Mouse (Mus musculus): Measurements from ENCODE around the gene Atp6v1f. TPM values are rescaled to one million over a fixed set of nuclear protein-coding genes. Genes with fewer than 3 reads are reported as not detected.
A peak's percentile ranks its signal among the peaks of the same experiment; 100 is the strongest.

The Atp6v1f gene
- total and polyA plus RNA-seq, 2 experiments, result 86.8 to 167 TPM

DNA sequence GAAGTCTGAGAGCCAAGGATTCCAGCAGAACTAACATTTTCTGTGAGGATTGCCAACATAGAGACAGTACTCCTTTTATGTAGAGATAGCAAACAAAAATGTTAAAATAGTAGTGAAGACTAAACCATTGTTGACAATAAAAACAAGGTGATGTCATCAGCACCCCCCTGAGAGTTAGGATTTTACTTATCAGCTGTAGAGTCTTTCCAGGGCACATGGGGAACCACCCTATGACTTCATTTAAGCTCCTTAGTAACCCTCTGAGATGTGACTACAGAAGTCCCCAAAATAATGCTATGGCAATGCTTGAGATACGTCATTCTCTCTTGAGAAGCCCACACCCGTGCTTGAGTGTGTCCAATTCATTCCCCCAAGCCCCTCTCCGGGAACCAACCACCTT, 4.1 kb upstream of the Atp6v1f start:
- no peaks in the 10 kb centered on the region for H3K79me2 ChIP-seq (ENCODE audit: control insufficient read depth, insufficient read depth, low read length)
- WGBS, result 84% methylated on average over 3 of the region's 3 CpGs
- DNase-seq (ENCODE audit: extremely low read depth, low read depth, low spot score), result no peak
- no peaks in the 10 kb centered on the region for H3K27me3 ChIP-seq (ENCODE audit: control insufficient read depth, insufficient read depth, low read length)
- H3K4me1 ChIP-seq (ENCODE audit: control insufficient read depth, insufficient read depth, low read length), result peaks cover under 1% of the 10 kb centered on the region; the same call in 1 of the 2 replicates
- no peak overlapping the region for H3K4me3 ChIP-seq (ENCODE audit: insufficient read depth, low read depth, low read length)
- H3K9ac ChIP-seq (ENCODE audit: low read depth, low read length), result no peak overlapping the region
- TF ChIP-seq CTCF (IDR thresholded peaks at IDR 0.05; ENCODE audit: low read depth, low read length) (no peak), POLR2A (IDR thresholded peaks at IDR 0.05; ENCODE audit: extremely low read depth, insufficient read depth, low read length) (no peak)
- no peak overlapping the region for H3K27ac ChIP-seq (replicated peaks; ENCODE audit: insufficient read depth, low read depth, low read length)
- H3K36me3 ChIP-seq (ENCODE audit: control insufficient read depth, insufficient read depth, low read length), result no peaks in the 10 kb centered on the region

DNA sequence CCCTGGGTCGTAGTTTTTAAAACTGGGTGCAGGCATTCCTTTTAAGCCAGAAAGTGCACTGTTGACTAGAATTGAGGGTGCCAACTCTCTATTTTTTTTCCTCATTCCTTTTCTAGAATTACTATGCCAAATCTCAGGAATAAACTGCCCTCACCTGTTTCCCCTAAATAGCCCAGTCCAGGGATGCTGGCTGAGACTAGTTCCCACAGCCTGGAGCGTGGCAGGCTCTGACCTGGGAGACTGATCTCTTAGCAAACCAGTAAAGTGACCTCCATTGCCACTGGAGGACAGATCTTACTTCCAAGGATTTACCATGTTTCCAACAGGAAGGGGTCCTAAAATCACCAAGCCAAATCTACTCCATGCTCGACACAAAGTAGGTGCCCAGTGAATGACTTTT, 1.3 kb downstream of the Atp6v1f start:
- H3K27ac ChIP-seq (replicated peaks; ENCODE audit: insufficient read depth, low read depth, low read length), result no peak overlapping the region
- 78% methylated on average over 3 of the region's 3 CpGs for WGBS
- H3K4me1 ChIP-seq (ENCODE audit: control insufficient read depth, insufficient read depth, low read length), result peaks cover 4% of the 10 kb centered on the region; the same call in 1 of the 2 replicates
- H3K27me3 ChIP-seq (ENCODE audit: control insufficient read depth, insufficient read depth, low read length), result no peaks in the 10 kb centered on the region
- no peak overlapping the region for H3K9ac ChIP-seq (ENCODE audit: low read depth, low read length)
- H3K79me2 ChIP-seq (ENCODE audit: control insufficient read depth, insufficient read depth, low read length), result no peaks in the 10 kb centered on the region; the same call in 1 of the 2 replicates
- TF ChIP-seq CTCF (IDR thresholded peaks at IDR 0.05; ENCODE audit: low read depth, low read length) (no peak), POLR2A (IDR thresholded peaks at IDR 0.05; ENCODE audit: extremely low read depth, insufficient read depth, low read length) (no peak)
- DNase-seq (ENCODE audit: extremely low read depth, low read depth, low spot score), result no peak
- no peak overlapping the region for H3K4me3 ChIP-seq (ENCODE audit: insufficient read depth, low read depth, low read length)
- H3K36me3 ChIP-seq (ENCODE audit: control insufficient read depth, insufficient read depth, low read length), result no peaks in the 10 kb centered on the region

DNA sequence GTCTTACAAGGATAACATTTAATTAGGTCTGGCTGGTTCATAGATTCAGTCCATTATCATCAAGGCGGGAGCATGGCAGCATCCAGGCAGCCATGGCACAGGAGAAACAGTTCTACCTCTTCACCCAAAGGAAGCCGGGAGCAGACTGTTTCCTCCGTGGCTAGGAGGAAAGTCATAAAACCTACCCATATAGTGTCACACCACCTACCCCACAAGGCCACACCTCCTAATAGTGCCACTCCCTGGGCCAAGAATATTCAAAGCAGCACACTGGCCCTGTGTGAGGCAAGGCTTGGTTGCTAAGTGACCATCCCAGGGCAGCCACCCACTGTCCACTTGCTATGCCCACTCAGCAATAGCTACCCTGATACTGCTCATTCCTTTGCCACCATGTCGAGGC, 3.6 kb downstream of the Atp6v1f start, which contains the start of gene Atp6v1fnb:
Gene Atp6v1fnb (plus strand): TSS at position 301 of the 400 bp plus-strand sequence.
- WGBS, result 95% methylated on average over 4 of the region's 4 CpGs

DNA sequence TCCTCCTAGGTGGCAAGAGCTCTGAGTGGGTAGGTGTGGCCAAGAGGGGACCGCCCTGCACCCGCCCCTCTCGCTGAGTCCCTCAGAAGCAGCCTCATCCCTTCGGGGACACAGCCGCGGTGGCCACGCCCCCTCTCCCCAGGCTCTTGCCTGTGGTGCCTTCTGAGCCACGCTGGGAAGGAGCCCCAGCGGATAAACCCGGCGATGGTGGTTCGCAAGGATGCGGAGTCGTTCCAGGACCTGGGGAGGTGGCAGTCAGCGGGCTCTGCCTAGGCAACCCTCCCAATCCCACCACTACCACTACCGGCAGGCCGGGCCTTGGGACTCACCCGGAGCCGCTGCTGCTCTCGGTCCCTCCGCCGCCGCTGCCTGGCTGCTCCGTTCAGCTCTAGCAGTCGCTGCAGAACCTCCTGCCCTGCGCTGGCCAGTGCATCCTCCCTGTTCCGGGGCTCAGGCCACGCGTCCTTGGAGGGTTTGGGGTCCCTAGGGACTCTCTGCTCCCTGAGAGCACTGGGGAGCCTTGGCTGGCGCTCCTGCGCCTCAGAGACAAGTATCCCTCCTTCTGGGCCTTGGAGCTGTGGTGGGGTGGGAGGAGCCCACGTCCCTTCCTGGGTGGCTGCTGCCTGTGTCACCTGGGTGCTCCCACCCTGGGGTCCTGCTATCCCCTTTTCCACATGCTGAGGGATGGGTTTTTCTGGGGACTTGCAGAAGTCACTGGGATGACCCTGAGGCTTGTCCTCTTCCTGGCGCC, 6.6 kb downstream of the Atp6v1f start:
- DNase-seq (ENCODE audit: extremely low read depth, low read depth, low spot score), result peak; percentile 48
- H3K9ac ChIP-seq (ENCODE audit: low read depth, low read length), result peak overlapping the region; percentile 26
- 16% methylated on average over 32 of the region's 33 CpGs for WGBS
- no peaks in the 10 kb centered on the region for H3K79me2 ChIP-seq (ENCODE audit: control insufficient read depth, insufficient read depth, low read length)
- no peaks in the 10 kb centered on the region; the same call in 1 of the 2 replicates for H3K4me1 ChIP-seq (ENCODE audit: control insufficient read depth, insufficient read depth, low read length)
- no peaks in the 10 kb centered on the region for H3K27me3 ChIP-seq (ENCODE audit: control insufficient read depth, insufficient read depth, low read length)
- H3K4me3 ChIP-seq (ENCODE audit: insufficient read depth, low read depth, low read length), result peak overlapping the region; percentile 62
- H3K36me3 ChIP-seq (ENCODE audit: control insufficient read depth, insufficient read depth, low read length), result no peaks in the 10 kb centered on the region
- 0 out of 2 replicates have a peak overlapping the region, but pooled peaks have one; percentile 2 for H3K27ac ChIP-seq (replicated peaks; ENCODE audit: insufficient read depth, low read depth, low read length)
- no peak for TF ChIP-seq POLR2A (IDR thresholded peaks at IDR 0.05; ENCODE audit: extremely low read depth, insufficient read depth, low read length)
- no peak for TF ChIP-seq CTCF (IDR thresholded peaks at IDR 0.05; ENCODE audit: low read depth, low read length)

More for the DNA sequence above, 3.6 kb downstream of the Atp6v1f start, which contains the start of gene Atp6v1fnb:
- Histone ChIP-seq H3K79me2 (ENCODE audit: control insufficient read depth, insufficient read depth, low read length) (no peaks in the 10 kb centered on the region; the same call in 1 of the 2 replicates), H3K36me3 (ENCODE audit: control insufficient read depth, insufficient read depth, low read length) (no peaks in the 10 kb centered on the region), H3K9ac (ENCODE audit: low read depth, low read length) (no peak within 1 kb of the TSS), H3K27ac (replicated peaks; ENCODE audit: insufficient read depth, low read depth, low read length) (no peak within 1 kb of the TSS), H3K4me3 (ENCODE audit: insufficient read depth, low read depth, low read length) (no peak within 1 kb of the TSS), H3K27me3 (ENCODE audit: control insufficient read depth, insufficient read depth, low read length) (no peaks in the 10 kb centered on the region), H3K4me1 (ENCODE audit: control insufficient read depth, insufficient read depth, low read length) (peaks cover 4% of the 10 kb centered on the region; the same call in 1 of the 2 replicates)
- TF ChIP-seq CTCF (IDR thresholded peaks at IDR 0.05; ENCODE audit: low read depth, low read length) (no peak), POLR2A (IDR thresholded peaks at IDR 0.05; ENCODE audit: extremely low read depth, insufficient read depth, low read length) (no peak)
- DNase-seq (ENCODE audit: extremely low read depth, low read depth, low spot score), result no peak

DNA sequence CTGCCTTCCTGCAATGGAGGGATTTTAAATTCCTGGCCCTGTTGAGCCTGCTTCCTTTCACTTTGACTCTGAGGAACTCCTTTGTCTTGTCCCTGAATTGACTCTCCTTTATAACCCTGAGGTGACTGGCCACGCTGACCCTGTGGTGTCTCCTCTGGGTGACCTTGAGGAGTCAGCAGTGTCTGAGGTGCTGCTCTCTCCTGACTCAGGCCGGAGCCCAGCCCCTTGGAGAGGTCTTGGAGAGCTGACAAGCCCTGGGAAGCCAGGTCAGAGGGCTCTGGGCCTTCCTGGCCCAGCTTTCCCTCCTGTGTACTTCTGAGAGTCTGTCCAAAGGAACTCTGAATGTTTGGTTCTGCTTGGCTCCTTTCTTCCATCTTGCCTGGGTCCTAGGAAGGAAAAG, 7.2 kb downstream of the Atp6v1f start:
- Histone ChIP-seq H3K36me3 (ENCODE audit: control insufficient read depth, insufficient read depth, low read length) (no peaks in the 10 kb centered on the region), H3K27me3 (ENCODE audit: control insufficient read depth, insufficient read depth, low read length) (no peaks in the 10 kb centered on the region), H3K79me2 (ENCODE audit: control insufficient read depth, insufficient read depth, low read length) (no peaks in the 10 kb centered on the region), H3K27ac (replicated peaks; ENCODE audit: insufficient read depth, low read depth, low read length) (no peak overlapping the region), H3K9ac (ENCODE audit: low read depth, low read length) (no peak overlapping the region), H3K4me1 (ENCODE audit: control insufficient read depth, insufficient read depth, low read length) (no peaks in the 10 kb centered on the region), H3K4me3 (ENCODE audit: insufficient read depth, low read depth, low read length) (no peak overlapping the region)
- 78% methylated on average over 2 of the region's 2 CpGs for WGBS
- TF ChIP-seq POLR2A (IDR thresholded peaks at IDR 0.05; ENCODE audit: extremely low read depth, insufficient read depth, low read length) (no peak), CTCF (IDR thresholded peaks at IDR 0.05; ENCODE audit: low read depth, low read length) (no peak)
- no peak for DNase-seq (ENCODE audit: extremely low read depth, low read depth, low spot score)

DNA sequence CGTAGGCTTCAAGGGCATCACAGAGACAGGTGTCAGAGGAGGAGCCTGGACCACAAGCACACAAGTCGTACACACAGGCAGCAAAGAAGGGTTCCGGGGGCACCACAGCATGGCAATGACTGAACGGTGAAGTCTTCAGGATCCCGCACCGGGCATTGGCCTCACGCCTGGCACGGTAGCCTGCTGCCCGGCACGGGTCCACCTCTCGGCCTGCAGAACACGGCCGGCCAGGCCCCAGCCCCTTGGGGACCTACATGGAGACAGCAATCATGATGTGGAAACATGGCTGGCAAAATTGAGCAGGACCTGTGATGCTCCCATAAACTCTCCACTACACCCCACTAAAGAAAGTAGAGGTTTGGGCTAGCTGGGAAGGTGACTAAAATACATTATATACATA, 15.2 kb downstream of the Atp6v1f start:
- Histone ChIP-seq H3K27me3 (ENCODE audit: control insufficient read depth, insufficient read depth, low read length) (no peaks in the 10 kb centered on the region), H3K4me1 (ENCODE audit: control insufficient read depth, insufficient read depth, low read length) (no peaks in the 10 kb centered on the region), H3K4me3 (ENCODE audit: insufficient read depth, low read depth, low read length) (no peak overlapping the region), H3K9ac (ENCODE audit: low read depth, low read length) (no peak overlapping the region), H3K36me3 (ENCODE audit: control insufficient read depth, insufficient read depth, low read length) (no peaks in the 10 kb centered on the region), H3K27ac (replicated peaks; ENCODE audit: insufficient read depth, low read depth, low read length) (no peak overlapping the region), H3K79me2 (ENCODE audit: control insufficient read depth, insufficient read depth, low read length) (no peaks in the 10 kb centered on the region)
- TF ChIP-seq POLR2A (IDR thresholded peaks at IDR 0.05; ENCODE audit: extremely low read depth, insufficient read depth, low read length) (no peak), CTCF (IDR thresholded peaks at IDR 0.05; ENCODE audit: low read depth, low read length) (no peak)
- DNase-seq (ENCODE audit: extremely low read depth, low read depth, low spot score), result no peak
- WGBS, result 96% methylated on average over 13 of the region's 13 CpGs

All from liver, adult 2 months (tissue).